Mouse (Mus musculus) CH12.LX (cell line): ENCODE data around the gene Rbl2. TPM values are rescaled to one million over a fixed set of nuclear protein-coding genes. Genes with fewer than 3 reads are reported as not detected.

ENCODE experiments used
- DNase-seq: peaks from one replicate; pipeline ENCODE4 v3.0.0-alpha.2; 2013; ENCODE audit errors: extremely low read depth
- H3K27ac ChIP-seq: 2 replicates; pipeline ENCODE4 v1.5.1; 2012; ENCODE audit warnings: low read depth, mild to moderate bottlenecking, control low read depth, moderate library complexity; ENCODE audit not compliant: insufficient read depth
- H3K27me3 ChIP-seq: replicated peaks from 2 replicates; pipeline ENCODE3; 2012; ENCODE audit warnings: inconsistent platforms
- H3K36me3 ChIP-seq, 2 experiments: replicated peaks in 1 of 2; 2 replicates each; pipeline versions ENCODE3 to v1.6.1; 2012; ENCODE audit warnings: inconsistent platforms in 1 of 2, low read length in 1 of 2, mild to moderate bottlenecking in 1 of 2, mixed read lengths in 1 of 2, moderate library complexity in 1 of 2; ENCODE audit not compliant: control insufficient read depth in 1 of 2, insufficient read depth in 1 of 2
- H3K4me1 ChIP-seq, 2 experiments: 2 replicates each; pipeline ENCODE4 v1.6.1; 2012; ENCODE audit warnings: inconsistent platforms in 1 of 2, moderate library complexity in 1 of 2; ENCODE audit not compliant: insufficient read depth in 2 of 2, control insufficient read depth in 1 of 2
- H3K4me2 ChIP-seq: 2 replicates; pipeline ENCODE4 v1.6.1; 2012; ENCODE audit warnings: low read depth, mild to moderate bottlenecking, control low read depth; ENCODE audit not compliant: poor library complexity, insufficient read depth, severe bottlenecking
- H3K4me3 ChIP-seq, 3 experiments: fragments of 150-350 bp in 1 of 3; sonication (generic) in 1 of 3; replicated peaks in 1 of 3; 2 replicates each; pipeline versions ENCODE3 to v1.5.1; 2011 to 2012; ENCODE audit warnings: low read depth in 2 of 3, low read length in 2 of 3, mild to moderate bottlenecking in 2 of 3, moderate library complexity in 2 of 3, control low read depth in 1 of 3, improper control_type of control experiment in 1 of 3, inconsistent platforms in 1 of 3, mixed read lengths in 1 of 3; ENCODE audit not compliant: poor library complexity in 1 of 3
- H3K79me2 ChIP-seq: replicated peaks from 2 replicates; pipeline ENCODE4 v1.6.1; 2012; ENCODE audit warnings: mild to moderate bottlenecking, moderate library complexity; ENCODE audit not compliant: control insufficient read depth, poor library complexity, insufficient read depth, severe bottlenecking; ENCODE audit errors: extremely low read depth
- H3K9ac ChIP-seq: 2 replicates; pipeline ENCODE4 v1.6.1; 2012; ENCODE audit warnings: low read depth, mild to moderate bottlenecking, control low read depth, moderate library complexity; ENCODE audit not compliant: insufficient read depth
- H3K9me3 ChIP-seq: replicated peaks from 2 replicates; pipeline ENCODE3; 2012; ENCODE audit warnings: low read length, inconsistent platforms, mixed read lengths
- BHLHE40 ChIP-seq: IDR thresholded peaks from 2 replicates; pipeline ENCODE4 v1.6.1; 2011; ENCODE audit warnings: mild to moderate bottlenecking, low read depth, low read length, improper control_type of control experiment
- CHD1 ChIP-seq: IDR thresholded peaks from 2 replicates; pipeline ENCODE4 v1.6.1; 2012; ENCODE audit warnings: low read depth, low read length, improper control_type of control experiment, inconsistent platforms
- CHD2 ChIP-seq: IDR thresholded peaks from 2 replicates; pipeline ENCODE4 v1.6.1; 2011; ENCODE audit warnings: low read length, improper control_type of control experiment
- CTCF ChIP-seq, 2 experiments: IDR thresholded peaks in 1 of 2; conservative IDR thresholded peaks in 1 of 2; 2 replicates each; pipeline ENCODE4 v1.5.1; 2011 to 2012; ENCODE audit warnings: low read depth in 2 of 2, low read length in 2 of 2, improper control_type of control experiment in 1 of 2, inconsistent platforms in 1 of 2, mild to moderate bottlenecking in 1 of 2, moderate library complexity in 1 of 2
- EP300 ChIP-seq: IDR thresholded peaks from 2 replicates; pipeline ENCODE4 v1.6.1; 2011; ENCODE audit warnings: low read length, improper control_type of control experiment
- IRF4 ChIP-seq: IDR thresholded peaks from 2 replicates; pipeline ENCODE4 v1.6.1; 2014; ENCODE audit warnings: low read depth, mild to moderate bottlenecking, inconsistent platforms, low read length, improper control_type of control experiment
- JUND ChIP-seq: conservative IDR thresholded peaks from 2 replicates; pipeline ENCODE4 v1.6.1; 2011; ENCODE audit warnings: low read depth, low read length, improper control_type of control experiment
- MXI1 ChIP-seq: IDR thresholded peaks from 2 replicates; pipeline ENCODE4 v1.6.1; 2011; ENCODE audit warnings: mild to moderate bottlenecking, low read depth, low read length, improper control_type of control experiment
- NRF1 ChIP-seq: IDR thresholded peaks from 2 replicates; pipeline ENCODE4 v1.6.1; 2014; ENCODE audit warnings: low read depth, mild to moderate bottlenecking, inconsistent platforms, low read length, improper control_type of control experiment, moderate library complexity
- PAX5 ChIP-seq: IDR thresholded peaks from 2 replicates; pipeline ENCODE4 v1.6.1; 2012; ENCODE audit warnings: low read length, inconsistent platforms, mixed read lengths
- POLR2A ChIP-seq: IDR thresholded peaks from 2 replicates; pipeline ENCODE4 v1.6.1; 2011; ENCODE audit warnings: low read depth, mild to moderate bottlenecking, improper control_type of control experiment, low read length
- POLR2AphosphoS2 ChIP-seq: IDR thresholded peaks from 2 replicates; pipeline ENCODE4 v1.6.1; 2011; ENCODE audit warnings: low read depth, low read length, improper control_type of control experiment
- RCOR1 ChIP-seq: conservative IDR thresholded peaks from 2 replicates; pipeline ENCODE4 v1.6.1; 2012; ENCODE audit warnings: low read depth, mild to moderate bottlenecking, inconsistent platforms, low read length, improper control_type of control experiment
- SMC3 ChIP-seq: IDR thresholded peaks from 2 replicates; pipeline ENCODE4 v1.6.1; 2011; ENCODE audit warnings: low read depth, low read length, improper control_type of control experiment
- TBP ChIP-seq: conservative IDR thresholded peaks from 2 replicates; pipeline ENCODE4 v1.6.1; 2011; ENCODE audit warnings: low read depth, low read length, improper control_type of control experiment
- TCF12 ChIP-seq: IDR thresholded peaks from 2 replicates; pipeline ENCODE4 v1.6.1; 2014; ENCODE audit warnings: low read depth, mild to moderate bottlenecking, inconsistent platforms, low read length, improper control_type of control experiment
- UBTF ChIP-seq: IDR thresholded peaks from 2 replicates; pipeline ENCODE4 v1.6.1; 2012; ENCODE audit warnings: low read depth, mild to moderate bottlenecking, inconsistent platforms, low read length, improper control_type of control experiment, moderate library complexity
- USF1 ChIP-seq: IDR thresholded peaks from 2 replicates; pipeline ENCODE4 v1.6.1; 2014; ENCODE audit warnings: low read depth, mild to moderate bottlenecking, inconsistent platforms, low read length, improper control_type of control experiment
- USF2 ChIP-seq: conservative IDR thresholded peaks from 2 replicates; pipeline ENCODE4 v1.6.1; 2011; ENCODE audit warnings: low read depth, low read length, improper control_type of control experiment
- ZNF384 ChIP-seq: IDR thresholded peaks from 2 replicates; pipeline ENCODE4 v1.6.1; 2012; ENCODE audit warnings: low read depth, low read length, improper control_type of control experiment, inconsistent platforms
- dilution Hi-C: fragments of 300-500 bp; cut with MboI; formaldehyde crosslinking; loops from 2 replicates; pipeline ENCODE4 v1.14.3; 2020; ENCODE audit warnings: low sequenced_read_pairs; ENCODE audit not compliant: extremely low pct_unique_long_range_greater_than_20kb, extremely low pct_ligation_motif_present
- in situ Hi-C: fragments of 300-500 bp; cut with MboI; formaldehyde crosslinking; loops from 3 replicates; pipeline ENCODE4 v1.14.3; 2019; ENCODE audit warnings: low sequenced_read_pairs, low pct_ligation_motif_present, low pct_unique_long_range_greater_than_20kb, mixed read lengths
- polyA plus RNA-seq: library from polyadenylated mRNA; unstranded; fragments of >175 nt; gene quantifications from 2 replicates; pipeline ENCODE4 v1.2.1, GENCODE M21; 2012; ENCODE audit warnings: low read depth; ENCODE audit not compliant: insufficient read length
- total RNA-seq, 2 experiments: library from RNA; depleted of rRNA; stranded (reverse); fragments of 300-350 nt in 1 of 2; fragments of >200 nt in 1 of 2; gene quantifications; 2 replicates each; pipeline ENCODE4 v1.2.3; 2012 to 2014

The Rbl2 gene
- total and polyA plus RNA-seq, 3 experiments = 19.0 to 21.9 (median 19.2) TPM

- H3K36me3 ChIP-seq = peaks cover 63 to 93% of the 10 kb centered on the region in 2 experiments
- dilution Hi-C loops = no loop called here
These were observed 35.4 kb upstream of the Rbl2 start for GRCm38 (mm10) chr8:91034417-91034816.

GRCm38 (mm10) chr8:91036905-91037304 is 33.0 kb upstream of the Rbl2 start:
- in situ Hi-C loops = no loop called here
- Histone ChIP-seq H3K27me3 (no peaks in the 10 kb centered on the region), H3K9me3 (no peaks in the 10 kb centered on the region), H3K4me1 (no peaks in the 10 kb centered on the region), H3K36me3 (peaks cover 70 to 90% of the 10 kb centered on the region in 2 experiments), H3K27ac (no peak overlapping the region), H3K9ac (no peak overlapping the region), H3K4me3 (no peak overlapping the region), H3K4me2 (no peak overlapping the region), H3K79me2 (no peaks in the 10 kb centered on the region)
- no peak for DNase-seq
- dilution Hi-C loops = no loop called here
- TF ChIP-seq UBTF = no peak
- TF ChIP-seq RCOR1 = no peak
- no peak for TF ChIP-seq MXI1
- TF ChIP-seq USF1 = no peak
- no peak for TF ChIP-seq SMC3
- TF ChIP-seq EP300 = no peak
- no peak for TF ChIP-seq NRF1
- TF ChIP-seq CHD1 = no peak
- no peak for TF ChIP-seq TCF12

More at GRCm38 (mm10) chr8:91034417-91034816, 35.4 kb upstream of the Rbl2 start:
- Histone ChIP-seq H3K4me2 (no peak overlapping the region), H3K9ac (no peak overlapping the region), H3K27me3 (no peaks in the 10 kb centered on the region), H3K27ac (no peak overlapping the region), H3K9me3 (no peaks in the 10 kb centered on the region), H3K79me2 (no peaks in the 10 kb centered on the region)
- DNase-seq = peak; percentile 12
- in situ Hi-C loops = no loop called here
- no peak for TF ChIP-seq TBP
- no peak for TF ChIP-seq POLR2A
- peak; percentile 19; the same call in 1 of the 2 replicates for TF ChIP-seq SMC3
- peak in 1 of 2 experiments; percentile 46; a peak in 3 of 4 replicates for TF ChIP-seq CTCF (conservative IDR thresholded peaks at IDR 0.05 in 1 of 2, IDR thresholded peaks at IDR 0.05 in 1 of 2; ENCODE audit: low read depth in 2 of 2, low read length in 2 of 2)
- TF ChIP-seq, all 38 proteins: peak for 2
- H3K4me3 ChIP-seq = no peak overlapping the region
- no peaks in the 10 kb centered on the region for H3K4me1 ChIP-seq

- H3K27ac ChIP-seq = no peak overlapping the region
- dilution Hi-C loops (no loop called here), in situ Hi-C loops (no loop called here)
- H3K4me1 ChIP-seq = no peaks in the 10 kb centered on the region
- H3K4me3 ChIP-seq = no peak overlapping the region
- H3K27me3 ChIP-seq = no peaks in the 10 kb centered on the region
- TF ChIP-seq BHLHE40 (no peak), IRF4 (no peak), CHD1 (no peak), ZNF384 (no peak), CHD2 (no peak), NRF1 (no peak), PAX5 (no peak), SMC3 (no peak), EP300 (no peak), POLR2AphosphoS2 (no peak), USF2 (no peak), JUND (no peak), UBTF (no peak)
- no peak for DNase-seq
- H3K36me3 ChIP-seq = peaks cover 72 to 91% of the 10 kb centered on the region in 2 experiments
- H3K79me2 ChIP-seq = no peaks in the 10 kb centered on the region
- H3K4me2 ChIP-seq = no peak overlapping the region
- H3K9me3 ChIP-seq = no peaks in the 10 kb centered on the region
- no peak overlapping the region for H3K9ac ChIP-seq
These were observed 31.2 kb upstream of the Rbl2 start for GRCm38 (mm10) chr8:91038637-91039036.
